Mouse (Mus musculus): ENCODE data around the gene Mis18bp1. TPM values are rescaled to one million over a fixed set of nuclear protein-coding genes. Genes with fewer than 3 reads are reported as not detected.
"Not testable (repeated sequence)": the region's sequence is repeated elsewhere in the genome, so short reads cannot be mapped to it uniquely, and the experiment has no call there.

The Mis18bp1 gene
- polyA plus RNA-seq, 1 experiment = 1.9 TPM

GRCm38 (mm10) chr12:65118968-65119367 is 53.4 kb downstream of the Mis18bp1 start:
- Histone ChIP-seq H3K36me3 (ENCODE audit: control insufficient read depth, insufficient read depth) (peaks cover 23% of the 10 kb centered on the region), H3K27me3 (ENCODE audit: control insufficient read depth, insufficient read depth, insufficient read length) (no peaks in the 10 kb centered on the region), H3K4me2 (ENCODE audit: low read depth) (no peak overlapping the region), H3ac (ENCODE audit: control insufficient read depth, insufficient read length) (no peak overlapping the region), H3K79me2 (ENCODE audit: control insufficient read depth, insufficient read depth) (no peaks in the 10 kb centered on the region), H3K4me3 (no peak overlapping the region)
- TF ChIP-seq MYOG (IDR thresholded peaks at IDR 0.05; ENCODE audit: control insufficient read depth in 1 of 3, insufficient read depth in 1 of 3, insufficient read length in 2 of 3, low read depth in 2 of 3) = no peak
- TF ChIP-seq E2F4 (IDR thresholded peaks at IDR 0.05; ENCODE audit: insufficient read depth) = no peak
- TF ChIP-seq TCF12 (IDR thresholded peaks at IDR 0.05; ENCODE audit: insufficient read depth, poor library complexity, severe bottlenecking) = no peak
- TF ChIP-seq POLR2AphosphoS2 (IDR thresholded peaks at IDR 0.05; ENCODE audit: insufficient read length, low read depth) = no peak
- no peak for TF ChIP-seq TCF3 (IDR thresholded peaks at IDR 0.05; ENCODE audit: insufficient read length, low read depth)
- TF ChIP-seq MYOD1 (IDR thresholded peaks at IDR 0.05; ENCODE audit: control insufficient read depth in 1 of 3, insufficient read length in 2 of 3, low read depth in 2 of 3) = no peak
- TF ChIP-seq CEBPB (IDR thresholded peaks at IDR 0.05; ENCODE audit: insufficient read depth, poor library complexity, severe bottlenecking) = no peak
- no peak for TF ChIP-seq SRF (IDR thresholded peaks at IDR 0.05; ENCODE audit: control insufficient read depth, insufficient read length, low read depth)
- TF ChIP-seq MAX (IDR thresholded peaks at IDR 0.05; ENCODE audit: low read depth) = no peak
- no peak for TF ChIP-seq POLR2A (IDR thresholded peaks at IDR 0.05; ENCODE audit: insufficient read length, low read depth)
- TF ChIP-seq REST (IDR thresholded peaks at IDR 0.05; ENCODE audit: insufficient read depth, insufficient read length) = no peak
- no peak for TF ChIP-seq USF1 (IDR thresholded peaks at IDR 0.05; ENCODE audit: low read depth)

DNA sequence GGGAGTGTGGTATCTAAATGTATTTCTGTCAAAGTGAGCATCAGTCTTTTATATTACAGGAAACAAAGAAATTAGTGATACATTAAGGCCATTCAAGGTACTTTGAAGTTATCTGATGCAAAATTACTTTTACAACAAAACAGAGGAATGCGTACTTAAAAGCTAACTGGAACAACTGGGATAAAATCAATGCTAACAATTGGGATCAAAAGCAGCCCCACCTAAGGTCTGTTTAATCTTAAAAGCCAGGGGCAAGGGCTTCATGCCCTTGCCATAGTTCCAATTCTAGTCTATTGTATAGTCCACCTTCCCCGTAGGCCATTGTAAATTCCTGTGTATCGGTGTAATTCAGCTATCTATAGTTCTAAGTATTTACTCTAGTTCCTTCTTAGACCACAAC is 57.4 kb downstream of the Mis18bp1 start:
- not testable (repeated sequence) for H3K79me2 ChIP-seq (ENCODE audit: control insufficient read depth, insufficient read depth); H3K27me3 ChIP-seq (ENCODE audit: control insufficient read depth, insufficient read depth, insufficient read length); H3ac ChIP-seq (ENCODE audit: control insufficient read depth, insufficient read length); H3K4me2 ChIP-seq (ENCODE audit: low read depth); H3K4me3 ChIP-seq
- H3K36me3 ChIP-seq (ENCODE audit: control insufficient read depth, insufficient read depth) = peaks cover 13% of the 10 kb centered on the region

DNA sequence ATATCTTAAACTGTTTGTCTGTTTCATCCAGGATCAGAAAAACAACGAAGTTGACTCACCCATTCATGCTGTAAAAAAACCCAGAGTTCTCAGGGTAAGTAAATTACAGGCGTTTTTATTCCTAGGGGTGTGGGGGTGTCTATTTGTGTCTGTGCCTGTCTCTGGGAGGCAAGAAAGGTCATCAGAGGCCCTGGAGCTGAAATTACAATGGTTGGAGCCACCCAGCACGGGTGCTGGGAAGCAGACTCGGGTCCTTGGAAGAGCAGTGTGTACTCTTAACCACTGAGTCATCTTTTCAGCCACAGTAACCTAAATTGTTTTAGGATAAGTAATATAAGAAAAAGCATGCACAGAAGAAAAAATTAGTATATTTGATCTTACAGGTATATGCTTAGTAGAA is 58.5 kb downstream of the Mis18bp1 start:
- Histone ChIP-seq H3K4me2 (ENCODE audit: low read depth) (no peak overlapping the region), H3ac (ENCODE audit: control insufficient read depth, insufficient read length) (no peak overlapping the region), H3K27me3 (ENCODE audit: control insufficient read depth, insufficient read depth, insufficient read length) (no peaks in the 10 kb centered on the region), H3K36me3 (ENCODE audit: control insufficient read depth, insufficient read depth) (peaks cover 13% of the 10 kb centered on the region), H3K4me3 (no peak overlapping the region), H3K79me2 (ENCODE audit: control insufficient read depth, insufficient read depth) (no peaks in the 10 kb centered on the region)
- TF ChIP-seq POLR2A (IDR thresholded peaks at IDR 0.05; ENCODE audit: insufficient read length, low read depth) (no peak), SRF (IDR thresholded peaks at IDR 0.05; ENCODE audit: control insufficient read depth, insufficient read length, low read depth) (no peak), REST (IDR thresholded peaks at IDR 0.05; ENCODE audit: insufficient read depth, insufficient read length) (no peak), MAX (IDR thresholded peaks at IDR 0.05; ENCODE audit: low read depth) (no peak), TCF12 (IDR thresholded peaks at IDR 0.05; ENCODE audit: insufficient read depth, poor library complexity, severe bottlenecking) (no peak), POLR2AphosphoS2 (IDR thresholded peaks at IDR 0.05; ENCODE audit: insufficient read length, low read depth) (no peak), CEBPB (IDR thresholded peaks at IDR 0.05; ENCODE audit: insufficient read depth, poor library complexity, severe bottlenecking) (no peak), MYOD1 (IDR thresholded peaks at IDR 0.05; ENCODE audit: control insufficient read depth in 1 of 3, insufficient read length in 2 of 3, low read depth in 2 of 3) (no peak), TCF3 (IDR thresholded peaks at IDR 0.05; ENCODE audit: insufficient read length, low read depth) (no peak), E2F4 (IDR thresholded peaks at IDR 0.05; ENCODE audit: insufficient read depth) (no peak), MYOG (IDR thresholded peaks at IDR 0.05; ENCODE audit: control insufficient read depth in 1 of 3, insufficient read depth in 1 of 3, insufficient read length in 2 of 3, low read depth in 2 of 3) (no peak), USF1 (IDR thresholded peaks at IDR 0.05; ENCODE audit: low read depth) (no peak)

GRCm38 (mm10) chr12:65112811-65113210 is 59.6 kb downstream of the Mis18bp1 start:
- no peak overlapping the region for H3ac ChIP-seq (ENCODE audit: control insufficient read depth, insufficient read length)
- no peak overlapping the region for H3K4me2 ChIP-seq (ENCODE audit: low read depth)
- H3K4me3 ChIP-seq = no peak overlapping the region
- H3K27me3 ChIP-seq (ENCODE audit: control insufficient read depth, insufficient read depth, insufficient read length) = no peaks in the 10 kb centered on the region
- peaks cover 13% of the 10 kb centered on the region for H3K36me3 ChIP-seq (ENCODE audit: control insufficient read depth, insufficient read depth)
- TF ChIP-seq MYOG (IDR thresholded peaks at IDR 0.05; ENCODE audit: control insufficient read depth in 1 of 3, insufficient read depth in 1 of 3, insufficient read length in 2 of 3, low read depth in 2 of 3) (no peak), MYOD1 (IDR thresholded peaks at IDR 0.05; ENCODE audit: control insufficient read depth in 1 of 3, insufficient read length in 2 of 3, low read depth in 2 of 3) (no peak), SRF (IDR thresholded peaks at IDR 0.05; ENCODE audit: control insufficient read depth, insufficient read length, low read depth) (no peak), E2F4 (IDR thresholded peaks at IDR 0.05; ENCODE audit: insufficient read depth) (no peak), POLR2A (IDR thresholded peaks at IDR 0.05; ENCODE audit: insufficient read length, low read depth) (no peak), CEBPB (IDR thresholded peaks at IDR 0.05; ENCODE audit: insufficient read depth, poor library complexity, severe bottlenecking) (no peak), TCF12 (IDR thresholded peaks at IDR 0.05; ENCODE audit: insufficient read depth, poor library complexity, severe bottlenecking) (no peak), USF1 (IDR thresholded peaks at IDR 0.05; ENCODE audit: low read depth) (no peak), MAX (IDR thresholded peaks at IDR 0.05; ENCODE audit: low read depth) (no peak), TCF3 (IDR thresholded peaks at IDR 0.05; ENCODE audit: insufficient read length, low read depth) (no peak), POLR2AphosphoS2 (IDR thresholded peaks at IDR 0.05; ENCODE audit: insufficient read length, low read depth) (no peak), REST (IDR thresholded peaks at IDR 0.05; ENCODE audit: insufficient read depth, insufficient read length) (no peak)
- H3K79me2 ChIP-seq (ENCODE audit: control insufficient read depth, insufficient read depth) = no peaks in the 10 kb centered on the region

DNA sequence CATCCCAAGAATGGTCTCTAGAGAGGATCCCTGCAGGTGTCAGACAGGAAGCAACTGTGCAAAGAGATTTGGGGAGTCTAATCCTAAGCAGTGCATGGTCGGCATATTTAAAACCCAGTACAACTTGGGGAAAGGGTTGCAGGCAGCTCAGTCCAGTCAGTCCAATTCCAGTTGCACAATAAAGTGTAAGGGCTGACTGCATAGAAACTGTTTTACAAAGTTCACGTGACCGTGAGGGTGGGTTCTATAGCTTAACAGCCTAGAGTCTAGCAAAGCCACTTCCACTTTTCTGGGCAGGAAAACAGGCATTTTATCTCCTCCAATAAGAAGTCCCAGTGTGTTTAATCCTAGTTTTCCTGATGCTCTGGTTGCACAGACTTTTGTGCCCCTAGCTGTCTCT is 60.9 kb downstream of the Mis18bp1 start:
- peaks cover 4% of the 10 kb centered on the region for H3K36me3 ChIP-seq (ENCODE audit: control insufficient read depth, insufficient read depth)
- no peaks in the 10 kb centered on the region for H3K27me3 ChIP-seq (ENCODE audit: control insufficient read depth, insufficient read depth, insufficient read length)
- no peak overlapping the region for H3K4me3 ChIP-seq
- TF ChIP-seq CEBPB (IDR thresholded peaks at IDR 0.05; ENCODE audit: insufficient read depth, poor library complexity, severe bottlenecking) (no peak), MYOD1 (IDR thresholded peaks at IDR 0.05; ENCODE audit: control insufficient read depth in 1 of 3, insufficient read length in 2 of 3, low read depth in 2 of 3) (no peak), MAX (IDR thresholded peaks at IDR 0.05; ENCODE audit: low read depth) (no peak), TCF3 (IDR thresholded peaks at IDR 0.05; ENCODE audit: insufficient read length, low read depth) (no peak), TCF12 (IDR thresholded peaks at IDR 0.05; ENCODE audit: insufficient read depth, poor library complexity, severe bottlenecking) (no peak), USF1 (IDR thresholded peaks at IDR 0.05; ENCODE audit: low read depth) (no peak), E2F4 (IDR thresholded peaks at IDR 0.05; ENCODE audit: insufficient read depth) (no peak), MYOG (IDR thresholded peaks at IDR 0.05; ENCODE audit: control insufficient read depth in 1 of 3, insufficient read depth in 1 of 3, insufficient read length in 2 of 3, low read depth in 2 of 3) (no peak), POLR2AphosphoS2 (IDR thresholded peaks at IDR 0.05; ENCODE audit: insufficient read length, low read depth) (no peak), SRF (IDR thresholded peaks at IDR 0.05; ENCODE audit: control insufficient read depth, insufficient read length, low read depth) (no peak)
- no peak overlapping the region for H3ac ChIP-seq (ENCODE audit: control insufficient read depth, insufficient read length)
- no peaks in the 10 kb centered on the region for H3K79me2 ChIP-seq (ENCODE audit: control insufficient read depth, insufficient read depth)
- H3K4me2 ChIP-seq (ENCODE audit: low read depth) = no peak overlapping the region
